15 mouse cellular contexts compared by ENCODE assay signal in genomic region chr6:135627928-135628327, GRCm38 (mm10).
DNase-seq lines count a peak whose midpoint lies in the region; ATAC-seq lines count a peak whose summit lies in the region.
"Had no signal": no experiment of that assay in that cellular context is flagged by ENCODE, and none has a peak within 500 bp of the region (broad histone marks: within the 10 kb centered on the region; RNA-seq: fewer than 3 reads in every experiment).

No protein-coding gene starts in this region.

- no peaks in the 10 kb centered on the region for H3K27me3 ChIP-seq in hindbrain, embryonic 14.5 days (ENCODE audit: control insufficient read depth, insufficient read depth, low read length)
- no peaks in the 10 kb centered on the region for H3K27me3 ChIP-seq in midbrain, embryonic 11.5 days (ENCODE audit: control insufficient read depth, insufficient read depth, low read length)
- H3K27me3 ChIP-seq in liver, embryonic 11.5 days (replicated peaks; ENCODE audit: control insufficient read depth, insufficient read depth, low read length): no peaks in the 10 kb centered on the region
- H3K27me3 ChIP-seq: Patski; stomach, embryonic 15.5 days had no signal

- peak; percentile 40 to 44 for DNase-seq in left cerebral cortex, postnatal 14 days (ENCODE audit: low spot score in 2 of 2)
- no peak for DNase-seq in left cerebral cortex, postnatal 36 days (ENCODE audit: low spot score in 2 of 2)
- DNase-seq in hindbrain, embryonic 14.5 days (ENCODE audit: low spot score): peak; percentile 41
- no peak for DNase-seq in midbrain, embryonic 11.5 days (ENCODE audit: low spot score, missing footprints)
- DNase-seq in right cerebral cortex, postnatal 25 days: peak; percentile 21
- no peak for DNase-seq in liver, embryonic 11.5 days (ENCODE audit: low spot score)
- no peak for DNase-seq in heart, postnatal 14 days
- DNase-seq: adrenal gland, postnatal 25 days; cerebellum, adult 2 months; lung, postnatal 4 days had no signal

- intact Hi-C loops in left cerebral cortex, postnatal 14 days (cut with DNase I): no loop called here
- intact Hi-C loops in left cerebral cortex, postnatal 36 days (cut with DNase I): loop anchor here (5.0 kb wide), 1 partner anchor 51 kb away; no protein-coding TSS in a partner anchor
- intact Hi-C loops in heart, postnatal 14 days (cut with DNase I): no loop called here

- no peak for ATAC-seq in hindbrain, embryonic 14.5 days (ENCODE audit: low FRiP score)
- ATAC-seq in midbrain, embryonic 11.5 days (ENCODE audit: low FRiP score): peak; percentile 69; the same call in 1 of the 2 replicates
- ATAC-seq in liver, embryonic 11.5 days (replicated peaks; ENCODE audit: low FRiP score): no peak
- ATAC-seq: CD4-positive, CD25-positive, alpha-beta regulatory T cell, adult 4 months; Patski had no signal

- no peaks in the 10 kb centered on the region for H3K36me3 ChIP-seq in hindbrain, embryonic 14.5 days (replicated peaks; ENCODE audit: control insufficient read depth, insufficient read depth)
- H3K36me3 ChIP-seq in midbrain, embryonic 11.5 days (ENCODE audit: control insufficient read depth, insufficient read depth, low read length): no peaks in the 10 kb centered on the region
- no peaks in the 10 kb centered on the region for H3K36me3 ChIP-seq in liver, embryonic 11.5 days (ENCODE audit: control insufficient read depth, insufficient read depth, low read length)
- H3K36me3 ChIP-seq: stomach, embryonic 15.5 days had no signal

- H3K4me3 ChIP-seq in hindbrain, embryonic 14.5 days (replicated peaks; ENCODE audit: low read length): no peak overlapping the region
- no peak overlapping the region for H3K4me3 ChIP-seq in midbrain, embryonic 11.5 days (ENCODE audit: low read depth, low read length)
- H3K4me3 ChIP-seq in liver, embryonic 11.5 days (ENCODE audit: low read depth, low read length): no peak overlapping the region
- H3K4me3 ChIP-seq: stomach, embryonic 15.5 days had no signal

- H3K4me2 ChIP-seq in hindbrain, embryonic 14.5 days (replicated peaks): no peak overlapping the region
- H3K4me2 ChIP-seq in midbrain, embryonic 11.5 days: no peak overlapping the region
- no peak overlapping the region for H3K4me2 ChIP-seq in liver, embryonic 11.5 days
- H3K4me2 ChIP-seq: stomach, embryonic 15.5 days had no signal

- no peak overlapping the region for H3K9ac ChIP-seq in hindbrain, embryonic 14.5 days
- H3K9ac ChIP-seq in midbrain, embryonic 11.5 days (ENCODE audit: low read length): no peak overlapping the region
- no peak overlapping the region for H3K9ac ChIP-seq in liver, embryonic 11.5 days (ENCODE audit: low read depth, low read length)
- H3K9ac ChIP-seq: liver, embryonic 14.5 days; stomach, embryonic 15.5 days had no signal

- WGBS in hindbrain, embryonic 14.5 days: 23% methylated on average over 4 of the region's 4 CpGs
- WGBS in midbrain, embryonic 11.5 days: 26% methylated on average over 4 of the region's 4 CpGs
- WGBS in liver, embryonic 11.5 days: 64% methylated on average over 4 of the region's 4 CpGs

- H3K27ac ChIP-seq in hindbrain, embryonic 14.5 days: no peak overlapping the region
- no peak overlapping the region for H3K27ac ChIP-seq in midbrain, embryonic 11.5 days (ENCODE audit: low read depth, low read length)
- H3K27ac ChIP-seq in liver, embryonic 11.5 days (ENCODE audit: low read depth, low read length): no peak overlapping the region
- H3K27ac ChIP-seq: kidney, postnatal 0 days; liver, embryonic 14.5 days; stomach, embryonic 15.5 days had no signal

- peaks cover 4% of the 10 kb centered on the region; the same call in 1 of the 2 replicates for H3K4me1 ChIP-seq in hindbrain, embryonic 14.5 days (replicated peaks; ENCODE audit: control insufficient read depth, insufficient read depth, low read length)
- H3K4me1 ChIP-seq in midbrain, embryonic 11.5 days (ENCODE audit: control insufficient read depth, insufficient read depth, low read length): peaks cover 3% of the 10 kb centered on the region; the same call in 1 of the 2 replicates
- no peaks in the 10 kb centered on the region for H3K4me1 ChIP-seq in liver, embryonic 11.5 days (replicated peaks; ENCODE audit: control insufficient read depth, insufficient read depth, low read length)
- H3K4me1 ChIP-seq: stomach, embryonic 15.5 days had no signal

- H3K9me3 ChIP-seq in hindbrain, embryonic 14.5 days (ENCODE audit: control insufficient read depth, low read length): peaks cover 8% of the 10 kb centered on the region; the same call in 1 of the 2 replicates
- no peaks in the 10 kb centered on the region for H3K9me3 ChIP-seq in midbrain, embryonic 11.5 days (ENCODE audit: control insufficient read depth, low read length)
- peaks cover 2% of the 10 kb centered on the region; the same call in 1 of the 2 replicates for H3K9me3 ChIP-seq in liver, embryonic 11.5 days (ENCODE audit: control insufficient read depth, low read length)
- H3K9me3 ChIP-seq: stomach, embryonic 15.5 days had no signal

Comparison
In these comparisons a context has a peak if more than half of its experiments do, and no peak if none do; other contexts are left out.
1. DNase-seq: peak in left cerebral cortex, postnatal 14 days (2 of 2), hindbrain, embryonic 14.5 days (single experiment) and right cerebral cortex, postnatal 25 days (single experiment); none in left cerebral cortex, postnatal 36 days (0 of 2), midbrain, embryonic 11.5 days (single experiment), liver, embryonic 11.5 days (single experiment) and heart, postnatal 14 days (0 of 2).